Comparison of ENCODE assay signal across 15 mouse cellular contexts in genomic region chr15:62112151-62112550, GRCm38 (mm10).
DNase-seq lines count a peak whose midpoint lies in the region; ATAC-seq and TF ChIP-seq lines count a peak whose summit lies in the region.
"Had no signal": no experiment of that assay in that cellular context is flagged by ENCODE, and none has a peak within 500 bp of the region (broad histone marks: within the 10 kb centered on the region; RNA-seq: fewer than 3 reads in every experiment).

No protein-coding gene starts in this region.

- H3K27me3 ChIP-seq in embryonic facial prominence, embryonic 14.5 days (replicated peaks; ENCODE audit: control insufficient read depth, insufficient read depth, low read length): no peaks in the 10 kb centered on the region
- H3K27me3 ChIP-seq in embryonic facial prominence, embryonic 10.5 days (replicated peaks; ENCODE audit: low read depth, poor library complexity, severe bottlenecking): no peaks in the 10 kb centered on the region
- H3K27me3 ChIP-seq: lung, embryonic 15.5 days had no signal

- no peak overlapping the region for H3K4me2 ChIP-seq in embryonic facial prominence, embryonic 14.5 days (ENCODE audit: low read depth, low read length)
- H3K4me2 ChIP-seq: hindbrain, embryonic 14.5 days; lung, embryonic 15.5 days had no signal

- no peak overlapping the region for H3K27ac ChIP-seq in embryonic facial prominence, embryonic 14.5 days (replicated peaks; ENCODE audit: low read depth, low read length)
- H3K27ac ChIP-seq in embryonic facial prominence, embryonic 10.5 days (replicated peaks): no peak overlapping the region
- H3K27ac ChIP-seq in left cerebral cortex, adult 2 months: no peak overlapping the region
- H3K27ac ChIP-seq: hindbrain, embryonic 14.5 days; lung, embryonic 15.5 days; midbrain, embryonic 10.5 days; stomach, postnatal 0 days had no signal

- no peak for ATAC-seq in embryonic facial prominence, embryonic 14.5 days (ENCODE audit: low read depth)
- no peak for ATAC-seq in activated CD4-positive, CD25-positive, alpha-beta regulatory T cell, adult 4 months

- H3K9ac ChIP-seq in embryonic facial prominence, embryonic 14.5 days (ENCODE audit: low read depth, low read length): no peak overlapping the region
- H3K9ac ChIP-seq: hindbrain, embryonic 14.5 days; lung, embryonic 15.5 days had no signal

- WGBS in embryonic facial prominence, embryonic 14.5 days: 61% methylated on average over 2 of the region's 2 CpGs
- 89% methylated on average over 2 of the region's 2 CpGs for WGBS in embryonic facial prominence, embryonic 10.5 days

- DNase-seq in embryonic facial prominence, embryonic 14.5 days (ENCODE audit: low spot score): peak; percentile 72
- no peak for DNase-seq in embryonic facial prominence, embryonic 10.5 days (ENCODE audit: low spot score)
- peak; percentile 11 to 32 for DNase-seq in left cerebral cortex, adult 18-20 months (ENCODE audit: low spot score in 2 of 2)
- DNase-seq in left cerebral cortex, adult 2 months (ENCODE audit: extremely low spot score in 1 of 2, low spot score in 2 of 2): no peak
- peak; percentile 44 to 48 for DNase-seq in left cerebral cortex, postnatal 10 days (ENCODE audit: extremely low spot score in 1 of 2, low spot score in 2 of 2)
- DNase-seq in right cerebral cortex, postnatal 4 days: peak; percentile 49
- no peak for DNase-seq in spleen, adult 18-20 months
- DNase-seq: gastrocnemius, postnatal 25 days; kidney, adult 18-20 months; retina, postnatal 1 day had no signal

- no peak for TF ChIP-seq CTCF in left cerebral cortex, adult 2 months (IDR thresholded peaks at IDR 0.05)

- no peaks in the 10 kb centered on the region for H3K36me3 ChIP-seq in embryonic facial prominence, embryonic 14.5 days (ENCODE audit: control insufficient read depth, insufficient read depth, low read length)
- H3K36me3 ChIP-seq in embryonic facial prominence, embryonic 10.5 days (replicated peaks): no peaks in the 10 kb centered on the region
- H3K36me3 ChIP-seq: lung, embryonic 15.5 days; midbrain, embryonic 10.5 days had no signal

- H3K4me3 ChIP-seq in embryonic facial prominence, embryonic 14.5 days (ENCODE audit: low read depth, low read length): no peak overlapping the region
- no peak overlapping the region for H3K4me3 ChIP-seq in embryonic facial prominence, embryonic 10.5 days
- H3K4me3 ChIP-seq in left cerebral cortex, adult 2 months: no peak overlapping the region
- H3K4me3 ChIP-seq: lung, embryonic 15.5 days; midbrain, embryonic 10.5 days had no signal

- no peaks in the 10 kb centered on the region for H3K9me3 ChIP-seq in embryonic facial prominence, embryonic 14.5 days (ENCODE audit: control insufficient read depth, low read length)
- no peaks in the 10 kb centered on the region for H3K9me3 ChIP-seq in embryonic facial prominence, embryonic 10.5 days
- H3K9me3 ChIP-seq: lung, embryonic 15.5 days; midbrain, embryonic 10.5 days had no signal

- intact Hi-C loops in left cerebral cortex, adult 2 months (cut with DNase I): no loop called here
- intact Hi-C loops in left cerebral cortex, postnatal 10 days (cut with DNase I): no loop called here

- H3K4me1 ChIP-seq in embryonic facial prominence, embryonic 14.5 days (ENCODE audit: control insufficient read depth, insufficient read depth, low read length): peaks cover 3% of the 10 kb centered on the region
- H3K4me1 ChIP-seq in embryonic facial prominence, embryonic 10.5 days: peaks cover 6% of the 10 kb centered on the region

Comparison
In these comparisons a context has a peak if more than half of its experiments do, and no peak if none do; other contexts are left out.
1. DNase-seq: peak in embryonic facial prominence, embryonic 14.5 days (single experiment), left cerebral cortex, adult 18-20 months (2 of 2), left cerebral cortex, postnatal 10 days (2 of 2) and right cerebral cortex, postnatal 4 days (single experiment); none in embryonic facial prominence, embryonic 10.5 days (single experiment), left cerebral cortex, adult 2 months (0 of 2) and spleen, adult 18-20 months (0 of 2).